Mouse (Mus musculus): ENCODE measurements around the gene Syngr1. TPM values are rescaled to one million over a fixed set of nuclear protein-coding genes. Genes with fewer than 3 reads are reported as not detected.
A peak's percentile ranks its signal among the peaks of the same experiment; 100 is the strongest.
"Not testable (repeated sequence)": the region's sequence is repeated elsewhere in the genome, so short reads cannot be mapped to it uniquely, and the experiment has no call there.

Gene Syngr1
- total RNA-seq, 2 experiments from 2014 or later: 362 to 374 TPM

- DNase-seq (ENCODE audit: low spot score in 2 of 2): no peak
Observed at GRCm38 (mm10) chr15:80115256-80115655, 24.1 kb downstream of the Syngr1 start.

- no peak for DNase-seq (ENCODE audit: low spot score in 2 of 2)
Observed at GRCm38 (mm10) chr15:80115866-80116794, 25.0 kb downstream of the Syngr1 start.

- DNase-seq (ENCODE audit: low spot score in 2 of 2): no peak
Observed at GRCm38 (mm10) chr15:80117154-80117553, 26.0 kb downstream of the Syngr1 start.

- no peak for DNase-seq (ENCODE audit: low spot score in 2 of 2)
Observed at GRCm38 (mm10) chr15:80119076-80119475, 27.9 kb downstream of the Syngr1 start.

GRCm38 (mm10) chr15:80121721-80122325, 30.7 kb downstream of the Syngr1 start:
- DNase-seq (ENCODE audit: low spot score in 2 of 2): no peak

GRCm38 (mm10) chr15:80122431-80122830, 31.3 kb downstream of the Syngr1 start:
- not testable (repeated sequence) for DNase-seq (ENCODE audit: low spot score in 2 of 2)

GRCm38 (mm10) chr15:80124651-80125050, 33.5 kb downstream of the Syngr1 start:
- DNase-seq (ENCODE audit: low spot score in 2 of 2): no peak

- DNase-seq (ENCODE audit: low spot score in 2 of 2): no peak
Observed at GRCm38 (mm10) chr15:80127191-80127590, 36.1 kb downstream of the Syngr1 start.

- DNase-seq (ENCODE audit: low spot score in 2 of 2): no peak
Observed at GRCm38 (mm10) chr15:80129982-80130381, 38.8 kb downstream of the Syngr1 start.

GRCm38 (mm10) chr15:80130689-80131088, 39.6 kb downstream of the Syngr1 start:
- no peak for DNase-seq (ENCODE audit: low spot score in 2 of 2)

GRCm38 (mm10) chr15:80131421-80131820, 40.3 kb downstream of the Syngr1 start:
- no peak for DNase-seq (ENCODE audit: low spot score in 2 of 2)

- DNase-seq (ENCODE audit: low spot score in 2 of 2): no peak
Observed at GRCm38 (mm10) chr15:80132452-80132851, 41.3 kb downstream of the Syngr1 start.

GRCm38 (mm10) chr15:80132993-80133586, 42.0 kb downstream of the Syngr1 start, which contains the start of gene Tab1:
Tab1 (plus strand) TSS chr15:80133127.
- DNase-seq (ENCODE audit: low spot score in 2 of 2): peak; percentile 92 to 95

GRCm38 (mm10) chr15:80133682-80134449, 42.7 kb downstream of the Syngr1 start:
- no peak for DNase-seq (ENCODE audit: low spot score in 2 of 2)

GRCm38 (mm10) chr15:80134450-80134847, 43.3 kb downstream of the Syngr1 start:
- DNase-seq (ENCODE audit: low spot score in 2 of 2): no peak

- no peak for DNase-seq (ENCODE audit: low spot score in 2 of 2)
Observed at GRCm38 (mm10) chr15:80135499-80135898, 44.4 kb downstream of the Syngr1 start.

- no peak for DNase-seq (ENCODE audit: low spot score in 2 of 2)
Observed at GRCm38 (mm10) chr15:80136645-80137044, 45.5 kb downstream of the Syngr1 start.

GRCm38 (mm10) chr15:80137945-80138791, 47.0 kb downstream of the Syngr1 start:
- DNase-seq (ENCODE audit: low spot score in 2 of 2): peak in 1 of 2 experiments; percentile 41

- no peak for DNase-seq (ENCODE audit: low spot score in 2 of 2)
Observed at GRCm38 (mm10) chr15:80140302-80140701, 49.2 kb downstream of the Syngr1 start.

- no peak for DNase-seq (ENCODE audit: low spot score in 2 of 2)
Observed at GRCm38 (mm10) chr15:80140878-80141277, 49.7 kb downstream of the Syngr1 start.
